Mouse (Mus musculus) heart, embryonic 13.5 days (tissue): ENCODE measurements around the gene Ipmk. TPM values are rescaled to one million over a fixed set of nuclear protein-coding genes. Genes with fewer than 3 reads are reported as not detected.

Experiments used
- ATAC-seq: fragments of 200-750 bp; cut with Nextera tagmentation; 2 replicates; pipeline ENCODE4 v1.8.0; 2017; ENCODE audit warnings: moderate TSS enrichment; ENCODE audit not compliant: insufficient number of reproducible peaks, low FRiP score, low TSS enrichment; ENCODE audit errors: extremely low read depth
- H3K27ac ChIP-seq: fragments of 300-500 bp; sonication (generic); replicated peaks from 2 replicates; pipeline ENCODE4 v1.5.1; 2015; ENCODE audit warnings: moderate library complexity, mild to moderate bottlenecking, inconsistent platforms
- H3K27me3 ChIP-seq: fragments of 300-500 bp; sonication (generic); replicated peaks from 2 replicates; pipeline ENCODE4 v1.6.1; 2015; ENCODE audit warnings: mild to moderate bottlenecking, inconsistent platforms
- H3K36me3 ChIP-seq: fragments of 300-500 bp; sonication (generic); 2 replicates; pipeline ENCODE4 v1.6.1; 2015; ENCODE audit warnings: mild to moderate bottlenecking, inconsistent platforms
- H3K4me1 ChIP-seq: fragments of 300-500 bp; sonication (generic); 2 replicates; pipeline ENCODE4 v1.6.1; 2015; ENCODE audit warnings: inconsistent platforms
- H3K4me2 ChIP-seq: fragments of 300-500 bp; sonication (generic); 2 replicates; pipeline ENCODE4 v1.6.1; 2015; ENCODE audit warnings: inconsistent platforms, mild to moderate bottlenecking, moderate library complexity
- H3K4me3 ChIP-seq: fragments of 300-500 bp; sonication (generic); 2 replicates; pipeline ENCODE4 v1.5.1; 2015; ENCODE audit warnings: moderate library complexity, mild to moderate bottlenecking, inconsistent platforms
- H3K9ac ChIP-seq: fragments of 300-500 bp; sonication (generic); 2 replicates; pipeline ENCODE4 v1.6.1; 2015; ENCODE audit warnings: inconsistent platforms, mild to moderate bottlenecking, moderate library complexity
- H3K9me3 ChIP-seq: fragments of 300-500 bp; sonication (generic); 2 replicates; pipeline ENCODE4 v1.6.1; 2016; ENCODE audit warnings: inconsistent platforms
- WGBS: fragments of 180-500 bp; shearing (Covaris S2); methylation state at CpG from one replicate; pipeline ENCODE4 v1.1.7; 2015; ENCODE audit warnings: mixed read lengths; 5-methylcytosine and 5-hydroxymethylcytosine counted together
- polyA plus RNA-seq: library from polyadenylated mRNA; unstranded; fragments of >200 nt; fragmentation: Nextera tagmentation; extraction: Ambion mirVana; gene quantifications from 2 replicates; pipeline ENCODE4 v1.2.1, GENCODE M21; 2015

Ipmk gene
- polyA plus RNA-seq, 1 experiment from 2014 or later, result 5.6 TPM

DNA sequence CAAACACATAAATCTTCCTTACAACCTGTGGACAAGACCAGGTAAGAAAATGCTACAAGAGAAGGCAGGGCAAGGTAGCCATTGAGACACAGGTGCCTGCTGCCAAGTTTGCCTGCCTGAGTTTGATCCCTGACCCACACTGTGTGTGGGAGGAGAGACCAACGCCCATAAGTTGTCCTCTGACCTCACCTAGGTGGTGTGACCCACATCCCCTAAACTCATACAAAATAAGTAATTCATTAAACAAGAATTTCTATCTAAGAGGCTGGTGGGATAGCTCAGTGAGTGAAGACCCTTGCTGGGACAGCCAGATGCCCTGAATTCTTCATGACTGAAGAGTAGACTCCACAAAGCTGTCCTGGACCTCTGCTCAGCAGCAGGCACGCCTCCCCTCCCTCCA is 7.4 kb upstream of the Ipmk start:
- Histone ChIP-seq H3K27me3 (no peaks in the 10 kb centered on the region), H3K36me3 (peaks cover 12% of the 10 kb centered on the region), H3K4me2 (no peak overlapping the region), H3K9me3 (no peaks in the 10 kb centered on the region), H3K4me3 (no peak overlapping the region), H3K27ac (no peak overlapping the region), H3K9ac (no peak overlapping the region), H3K4me1 (peaks cover 39% of the 10 kb centered on the region)
- 81% methylated on average over 2 of the region's 2 CpGs for WGBS
- no peak for ATAC-seq

DNA sequence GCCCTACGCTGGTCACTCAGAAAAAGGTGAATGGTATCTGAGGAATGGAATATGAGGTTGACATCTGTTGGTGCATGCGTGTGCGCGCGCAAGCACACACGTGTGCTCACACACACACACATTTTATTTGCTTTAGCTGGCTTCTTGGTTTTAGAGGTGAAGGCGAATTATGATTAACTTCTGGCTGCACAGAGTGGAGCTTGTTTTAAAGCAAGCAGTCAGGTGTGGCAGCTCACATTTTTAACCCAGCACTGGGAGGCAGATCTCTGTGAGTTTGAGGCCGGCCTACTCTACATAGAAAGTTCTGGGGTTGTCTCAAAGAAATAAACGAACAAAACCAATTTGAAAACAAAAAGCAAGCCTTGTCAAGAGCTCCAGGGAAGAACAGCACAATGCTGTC is 6.3 kb upstream of the Ipmk start:
- Histone ChIP-seq H3K4me2 (no peak overlapping the region), H3K36me3 (peaks cover 1% of the 10 kb centered on the region), H3K9ac (no peak overlapping the region), H3K4me3 (no peak overlapping the region), H3K9me3 (no peaks in the 10 kb centered on the region), H3K27me3 (no peaks in the 10 kb centered on the region), H3K27ac (no peak overlapping the region), H3K4me1 (peaks cover 41% of the 10 kb centered on the region)
- ATAC-seq, result no peak
- 93% methylated on average over 9 of the region's 9 CpGs for WGBS

DNA sequence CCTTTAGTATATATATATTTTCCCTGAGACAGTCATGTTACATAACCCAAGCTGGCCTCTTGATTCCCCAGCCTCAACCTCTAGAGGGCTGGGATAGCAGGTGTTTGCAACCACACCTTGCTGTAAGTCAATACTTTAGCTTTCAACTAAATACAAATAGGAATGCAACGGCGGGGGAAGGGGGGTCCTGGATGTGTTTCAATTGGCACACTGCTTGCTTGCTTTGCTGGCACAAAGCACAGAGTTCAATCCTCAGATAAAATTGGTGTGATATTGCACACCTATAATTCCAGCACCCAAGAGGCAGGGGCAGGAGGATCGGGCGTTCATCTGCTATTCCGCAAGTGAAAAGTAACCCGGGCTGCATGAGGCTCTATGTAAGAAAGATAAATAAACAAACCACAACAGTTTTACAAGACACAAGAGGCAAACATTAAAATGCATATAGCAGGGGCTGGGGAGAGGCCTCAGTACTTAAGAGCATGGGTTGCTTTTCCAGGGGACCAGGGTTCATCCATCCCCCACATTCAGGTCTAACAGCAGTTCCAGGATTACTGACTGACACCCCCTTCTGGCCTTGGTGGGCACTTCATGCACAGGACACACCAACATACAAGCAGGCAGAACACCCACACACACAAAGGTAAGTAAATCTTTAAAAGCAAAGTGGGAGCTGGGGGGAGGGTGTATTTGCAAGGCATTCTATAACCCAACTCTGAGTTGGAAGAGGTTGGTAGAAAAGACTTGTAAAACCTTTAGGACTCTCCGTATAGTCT is 5.3 kb upstream of the Ipmk start:
- H3K9ac ChIP-seq, result no peak overlapping the region
- H3K4me2 ChIP-seq, result no peak overlapping the region
- no peak for ATAC-seq
- peaks cover 49% of the 10 kb centered on the region for H3K4me1 ChIP-seq
- H3K27ac ChIP-seq, result no peak overlapping the region
- H3K36me3 ChIP-seq, result no peaks in the 10 kb centered on the region
- H3K9me3 ChIP-seq, result no peaks in the 10 kb centered on the region
- H3K27me3 ChIP-seq, result no peaks in the 10 kb centered on the region
- 86% methylated on average over 7 of the region's 7 CpGs for WGBS
- H3K4me3 ChIP-seq, result no peak overlapping the region

GRCm38 (mm10) chr10:71343130-71343529 is 4.4 kb upstream of the Ipmk start:
- H3K4me3 ChIP-seq, result no peak overlapping the region
- no peaks in the 10 kb centered on the region for H3K27me3 ChIP-seq
- no peaks in the 10 kb centered on the region for H3K36me3 ChIP-seq
- H3K9me3 ChIP-seq, result no peaks in the 10 kb centered on the region
- 86% methylated on average over 3 of the region's 3 CpGs for WGBS
- peaks cover 43% of the 10 kb centered on the region for H3K4me1 ChIP-seq
- H3K27ac ChIP-seq, result no peak overlapping the region
- peak overlapping the region; percentile 88; the same call in 1 of the 2 replicates for H3K4me2 ChIP-seq
- ATAC-seq, result no peak
- peak overlapping the region; percentile 84 for H3K9ac ChIP-seq

- peaks cover 40% of the 10 kb centered on the region for H3K4me1 ChIP-seq
- H3K9me3 ChIP-seq, result no peaks in the 10 kb centered on the region
- H3K4me3 ChIP-seq, result peak overlapping the region; percentile 70
- H3K9ac ChIP-seq, result peak overlapping the region; percentile 84
- peak overlapping the region; percentile 88 for H3K4me2 ChIP-seq
- ATAC-seq, result no peak
- H3K27ac ChIP-seq, result no peak overlapping the region
- H3K27me3 ChIP-seq, result no peaks in the 10 kb centered on the region
- H3K36me3 ChIP-seq, result no peaks in the 10 kb centered on the region
- WGBS, result 24% methylated on average over 14 of the region's 14 CpGs
Observed at GRCm38 (mm10) chr10:71343567-71344265, 3.8 kb upstream of the Ipmk start.

DNA sequence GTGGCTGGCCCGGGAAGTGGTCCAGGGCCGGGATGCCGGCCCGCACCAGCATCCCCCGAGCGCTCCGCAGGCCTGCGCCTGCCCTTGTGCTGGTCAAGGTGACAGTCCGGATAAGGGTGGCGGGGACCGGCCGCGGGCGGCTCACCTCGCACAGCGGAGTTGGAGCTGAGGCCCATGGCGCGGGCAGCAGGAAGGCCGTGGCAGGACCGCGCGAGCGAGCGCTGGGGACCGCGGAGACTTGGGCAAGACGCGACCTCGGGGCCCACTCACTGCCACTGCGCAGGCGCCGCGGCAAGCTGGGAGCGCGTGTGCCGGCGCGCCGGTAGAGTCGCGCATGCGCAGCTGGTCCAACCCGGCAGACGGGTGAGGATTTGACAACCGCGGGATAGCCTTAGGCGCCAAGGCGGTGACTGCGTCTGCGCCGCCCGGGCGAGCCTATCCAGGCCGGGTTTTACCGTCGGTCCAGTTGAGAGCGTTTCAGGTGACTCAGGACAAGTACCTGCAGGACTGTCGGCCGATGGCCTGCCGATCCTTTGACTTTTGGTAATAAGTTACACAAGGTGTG is 2.9 kb upstream of the Ipmk start, which contains the start of gene Cisd1:
Cisd1 (minus strand) TSS at position 376 of the 565 bp plus-strand sequence.
- Histone ChIP-seq H3K4me1 (peaks cover 38% of the 10 kb centered on the region), H3K27me3 (no peaks in the 10 kb centered on the region), H3K4me2 (peak within 1 kb of the TSS; percentile 88), H3K4me3 (peak within 1 kb of the TSS; percentile 70), H3K9ac (peak within 1 kb of the TSS; percentile 84), H3K36me3 (no peaks in the 10 kb centered on the region), H3K27ac (peak within 1 kb of the TSS; percentile 77), H3K9me3 (no peaks in the 10 kb centered on the region)
- peak; percentile 73 for ATAC-seq
- WGBS, result under 1% methylated on average over 59 of the region's 60 CpGs

- Histone ChIP-seq H3K9ac (no peak overlapping the region), H3K4me1 (peaks cover 37% of the 10 kb centered on the region), H3K27me3 (no peaks in the 10 kb centered on the region), H3K9me3 (no peaks in the 10 kb centered on the region), H3K4me2 (no peak overlapping the region), H3K4me3 (no peak overlapping the region), H3K36me3 (0 out of 2 replicates have a peak, but pooled peaks cover 5% of the 10 kb centered on the region), H3K27ac (no peak overlapping the region)
- no peak for ATAC-seq
- 48% methylated on average over 2 of the region's 2 CpGs for WGBS
Observed at GRCm38 (mm10) chr10:71346106-71346505, 1.5 kb upstream of the Ipmk start.

GRCm38 (mm10) chr10:71346722-71347508 is 648 bp upstream of the Ipmk start:
- Histone ChIP-seq H3K4me2 (peak overlapping the region; percentile 96), H3K9ac (peak overlapping the region; percentile 94), H3K4me1 (peaks cover 37% of the 10 kb centered on the region), H3K4me3 (peak overlapping the region; percentile 92), H3K27me3 (no peaks in the 10 kb centered on the region), H3K9me3 (no peaks in the 10 kb centered on the region), H3K36me3 (0 out of 2 replicates have a peak, but pooled peaks cover 6% of the 10 kb centered on the region), H3K27ac (peak overlapping the region; percentile 85)
- WGBS, result 9% methylated on average over 13 of the region's 13 CpGs
- no peak for ATAC-seq

GRCm38 (mm10) chr10:71347964-71348636 is 537 bp downstream of the Ipmk start:
- H3K36me3 ChIP-seq, result 0 out of 2 replicates have a peak, but pooled peaks cover 8% of the 10 kb centered on the region
- WGBS, result under 1% methylated on average over 46 of the region's 48 CpGs
- peak overlapping the region; percentile 94 for H3K9ac ChIP-seq
- H3K4me1 ChIP-seq, result peaks cover 36% of the 10 kb centered on the region
- peak overlapping the region; percentile 96 for H3K4me2 ChIP-seq
- no peaks in the 10 kb centered on the region for H3K27me3 ChIP-seq
- peak overlapping the region; percentile 92 for H3K4me3 ChIP-seq
- no peaks in the 10 kb centered on the region for H3K9me3 ChIP-seq
- no peak; the same call in 1 of the 2 replicates for ATAC-seq
- peak overlapping the region; percentile 85 for H3K27ac ChIP-seq

DNA sequence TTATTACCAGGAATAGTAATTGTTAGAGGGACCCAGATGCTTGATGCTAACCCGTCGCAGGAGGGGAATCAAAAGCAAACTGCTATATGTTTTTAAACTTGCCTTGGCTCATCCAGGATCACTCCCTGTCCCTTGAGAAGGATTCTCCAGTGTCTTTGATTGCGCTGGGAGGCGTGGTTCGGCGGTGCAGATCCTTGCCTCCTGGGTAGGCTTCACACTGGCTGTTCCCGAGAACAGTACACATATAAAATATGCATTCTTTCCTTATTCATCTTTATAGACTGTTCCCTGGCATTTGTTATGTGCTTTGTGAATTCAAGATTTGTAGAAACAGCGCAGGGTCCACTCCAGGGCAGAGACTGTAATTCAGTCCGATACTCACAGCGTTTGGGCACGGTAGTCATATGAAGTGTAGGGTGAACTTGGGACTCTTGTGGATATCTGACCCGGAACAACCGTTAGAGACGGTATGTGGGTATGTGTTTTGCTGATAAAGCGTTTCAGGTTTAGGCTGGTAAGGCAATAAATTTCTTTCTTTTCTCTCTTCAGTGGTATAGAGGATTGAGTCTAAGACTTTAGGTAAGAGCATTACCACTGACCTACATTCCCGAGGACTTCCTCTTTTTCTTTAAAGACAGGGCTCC is 1.2 kb downstream of the Ipmk start:
- Histone ChIP-seq H3K9ac (peak overlapping the region; percentile 94), H3K4me2 (peak overlapping the region; percentile 96), H3K4me1 (peaks cover 31% of the 10 kb centered on the region), H3K36me3 (0 out of 2 replicates have a peak, but pooled peaks cover 9% of the 10 kb centered on the region), H3K4me3 (peak overlapping the region; percentile 92), H3K27ac (peak overlapping the region; percentile 85; the same call in 1 of the 2 replicates), H3K9me3 (no peaks in the 10 kb centered on the region), H3K27me3 (no peaks in the 10 kb centered on the region)
- WGBS, result 23% methylated on average over 16 of the region's 16 CpGs
- no peak for ATAC-seq
